10 mouse cellular contexts compared by ENCODE assay signal in the genomic region with DNA sequence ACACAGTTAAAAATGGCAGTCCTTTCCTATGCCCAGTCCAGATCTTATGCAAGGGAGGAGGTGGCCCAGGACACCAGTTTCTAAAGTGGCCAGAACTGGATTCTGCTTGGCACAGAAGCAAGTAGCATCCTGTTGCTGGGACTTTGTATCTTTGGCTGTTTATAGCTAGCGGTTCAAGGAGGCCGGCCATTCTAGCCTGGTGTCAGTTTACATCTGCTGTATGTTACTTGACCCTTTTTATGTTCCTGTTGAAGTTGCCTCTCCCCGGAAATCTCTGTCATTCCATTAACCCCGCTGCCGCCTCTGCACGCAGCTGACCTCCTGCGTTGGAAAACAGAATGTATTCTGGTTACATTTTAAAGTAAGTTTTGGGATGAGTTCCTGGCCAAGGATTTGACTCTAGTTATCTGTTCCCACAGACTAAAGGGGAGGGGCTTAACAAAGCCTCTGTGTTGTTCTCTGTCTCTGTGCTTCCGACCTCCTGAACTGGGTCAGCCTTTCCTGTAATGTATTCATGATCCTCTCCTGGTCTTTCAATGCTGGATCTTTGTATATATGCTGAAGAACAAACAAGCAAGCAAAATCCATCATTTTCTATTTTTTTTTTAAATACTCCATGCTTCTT.
DNase-seq lines count a peak whose midpoint lies in the region; ATAC-seq and TF ChIP-seq lines count a peak whose summit lies in the region.
"Had no signal": no experiment of that assay in that cellular context is flagged by ENCODE, and none has a peak within 500 bp of the region (broad histone marks: within the 10 kb centered on the region; RNA-seq: fewer than 3 reads in every experiment).

No protein-coding gene starts in this region.

- WGBS in hindbrain, embryonic 10.5 days: 37% methylated on average over 8 of the region's 8 CpGs
- 42% methylated on average over 8 of the region's 8 CpGs for WGBS in hindbrain, embryonic 14.5 days
- 14% methylated on average over 8 of the region's 8 CpGs for WGBS in embryonic facial prominence, embryonic 12.5 days
- WGBS in lung, postnatal 0 days: 21% methylated on average over 8 of the region's 8 CpGs
- WGBS in forebrain, embryonic 11.5 days: 52% methylated on average over 8 of the region's 8 CpGs

- H3K27me3 ChIP-seq in hindbrain, embryonic 10.5 days (ENCODE audit: insufficient read depth, poor library complexity, severe bottlenecking): no peaks in the 10 kb centered on the region
- no peaks in the 10 kb centered on the region for H3K27me3 ChIP-seq in hindbrain, embryonic 14.5 days (ENCODE audit: control insufficient read depth, insufficient read depth, low read length)
- no peaks in the 10 kb centered on the region for H3K27me3 ChIP-seq in embryonic facial prominence, embryonic 12.5 days
- no peaks in the 10 kb centered on the region for H3K27me3 ChIP-seq in lung, postnatal 0 days (replicated peaks; ENCODE audit: insufficient read depth, low read length)
- no peaks in the 10 kb centered on the region for H3K27me3 ChIP-seq in forebrain, embryonic 11.5 days (ENCODE audit: control insufficient read depth, insufficient read depth, low read length)
- H3K27me3 ChIP-seq: liver, embryonic 13.5 days had no signal

- H3K36me3 ChIP-seq in hindbrain, embryonic 10.5 days: peaks cover 8% of the 10 kb centered on the region; the same call in 1 of the 2 replicates
- H3K36me3 ChIP-seq in hindbrain, embryonic 14.5 days (replicated peaks; ENCODE audit: control insufficient read depth, insufficient read depth): no peaks in the 10 kb centered on the region; the same call in 1 of the 2 replicates
- no peaks in the 10 kb centered on the region for H3K36me3 ChIP-seq in embryonic facial prominence, embryonic 12.5 days
- H3K36me3 ChIP-seq in lung, postnatal 0 days (ENCODE audit: insufficient read depth, low read length): no peaks in the 10 kb centered on the region
- H3K36me3 ChIP-seq in forebrain, embryonic 11.5 days (ENCODE audit: control insufficient read depth, insufficient read depth, low read length): no peaks in the 10 kb centered on the region
- H3K36me3 ChIP-seq: liver, embryonic 13.5 days had no signal

- peak overlapping the region; percentile 18; the same call in 1 of the 2 replicates for H3K4me3 ChIP-seq in hindbrain, embryonic 10.5 days
- no peak overlapping the region for H3K4me3 ChIP-seq in hindbrain, embryonic 14.5 days (replicated peaks; ENCODE audit: low read length)
- no peak overlapping the region for H3K4me3 ChIP-seq in embryonic facial prominence, embryonic 12.5 days
- H3K4me3 ChIP-seq in lung, postnatal 0 days (ENCODE audit: low read depth, low read length): no peak overlapping the region
- no peak overlapping the region for H3K4me3 ChIP-seq in forebrain, embryonic 11.5 days (ENCODE audit: low read depth, low read length)
- H3K4me3 ChIP-seq: liver, embryonic 13.5 days had no signal

- TF ChIP-seq CTCF in lung, postnatal 0 days (IDR thresholded peaks at IDR 0.05): no peak

- H3K27ac ChIP-seq in hindbrain, embryonic 10.5 days: peak overlapping the region; percentile 72
- no peak overlapping the region for H3K27ac ChIP-seq in hindbrain, embryonic 14.5 days
- no peak overlapping the region for H3K27ac ChIP-seq in embryonic facial prominence, embryonic 12.5 days
- peak overlapping the region; percentile 51; the same call in 1 of the 2 replicates for H3K27ac ChIP-seq in lung, postnatal 0 days (ENCODE audit: low read length)
- no peak overlapping the region for H3K27ac ChIP-seq in forebrain, embryonic 11.5 days (ENCODE audit: low read depth, low read length)
- H3K27ac ChIP-seq: liver, embryonic 13.5 days had no signal

- intact Hi-C loops in heart, postnatal 10 days (cut with DNase I): loop anchor here (2.0 kb wide), 1 partner anchor 31 kb away; no protein-coding TSS in a partner anchor

- no peak for ATAC-seq in hindbrain, embryonic 14.5 days (ENCODE audit: low FRiP score)
- ATAC-seq in embryonic facial prominence, embryonic 12.5 days (ENCODE audit: insufficient number of reproducible peaks, insufficient read depth, low FRiP score, low TSS enrichment): no peak
- peak; percentile 91 for ATAC-seq in lung, postnatal 0 days
- no peak for ATAC-seq in forebrain, embryonic 11.5 days (replicated peaks; ENCODE audit: low FRiP score)
- no peak for ATAC-seq in megakaryocyte progenitor cell, adult 5-6 weeks (replicated peaks; ENCODE audit: poor library complexity)

- peaks cover 7% of the 10 kb centered on the region; the same call in 1 of the 2 replicates for H3K9me3 ChIP-seq in hindbrain, embryonic 10.5 days
- H3K9me3 ChIP-seq in hindbrain, embryonic 14.5 days (ENCODE audit: control insufficient read depth, low read length): peaks cover 6% of the 10 kb centered on the region
- H3K9me3 ChIP-seq in embryonic facial prominence, embryonic 12.5 days: no peaks in the 10 kb centered on the region
- H3K9me3 ChIP-seq in lung, postnatal 0 days (ENCODE audit: low read length): no peaks in the 10 kb centered on the region
- peaks cover 4% of the 10 kb centered on the region; the same call in 1 of the 2 replicates for H3K9me3 ChIP-seq in forebrain, embryonic 11.5 days (ENCODE audit: control insufficient read depth, low read length)

- peaks cover 23% of the 10 kb centered on the region for H3K4me1 ChIP-seq in hindbrain, embryonic 10.5 days (replicated peaks)
- peaks cover 11% of the 10 kb centered on the region; the same call in 1 of the 2 replicates for H3K4me1 ChIP-seq in hindbrain, embryonic 14.5 days (replicated peaks; ENCODE audit: control insufficient read depth, insufficient read depth, low read length)
- H3K4me1 ChIP-seq in embryonic facial prominence, embryonic 12.5 days: 0 out of 2 replicates have a peak, but pooled peaks cover 5% of the 10 kb centered on the region
- H3K4me1 ChIP-seq in lung, postnatal 0 days (ENCODE audit: insufficient read depth, low read depth, low read length): no peaks in the 10 kb centered on the region
- H3K4me1 ChIP-seq in forebrain, embryonic 11.5 days (replicated peaks; ENCODE audit: control insufficient read depth, insufficient read depth, low read length): no peaks in the 10 kb centered on the region
- H3K4me1 ChIP-seq: liver, embryonic 13.5 days had no signal

- no peak for DNase-seq in hindbrain, embryonic 10.5 days (ENCODE audit: low spot score)
- no peak for DNase-seq in hindbrain, embryonic 14.5 days (ENCODE audit: low spot score)
- DNase-seq in heart, postnatal 10 days: peak; percentile 69 to 80
- peak; percentile 76 for DNase-seq in lung, postnatal 0 days (ENCODE audit: low spot score)
- no peak for DNase-seq in right cerebral cortex, postnatal 25 days
- no peak for DNase-seq in forebrain, embryonic 11.5 days (ENCODE audit: low spot score)
- DNase-seq: adrenal gland, adult 8-10 months; liver, embryonic 13.5 days had no signal

- H3K4me2 ChIP-seq in hindbrain, embryonic 14.5 days (replicated peaks): no peak overlapping the region
- peak overlapping the region; percentile 3; the same call in 1 of the 2 replicates for H3K4me2 ChIP-seq in embryonic facial prominence, embryonic 12.5 days (replicated peaks)
- H3K4me2 ChIP-seq in lung, postnatal 0 days (replicated peaks; ENCODE audit: low read depth, low read length): no peak overlapping the region
- H3K4me2 ChIP-seq in forebrain, embryonic 11.5 days (ENCODE audit: low read depth, low read length, severe bottlenecking): no peak overlapping the region
- H3K4me2 ChIP-seq: liver, embryonic 13.5 days had no signal

- TF ChIP-seq EP300 in lung, postnatal 0 days (IDR thresholded peaks at IDR 0.05): peak; percentile 51; the same call in 1 of the 2 replicates

- H3K9ac ChIP-seq in hindbrain, embryonic 14.5 days: no peak overlapping the region
- no peak overlapping the region for H3K9ac ChIP-seq in embryonic facial prominence, embryonic 12.5 days
- no peak overlapping the region for H3K9ac ChIP-seq in lung, postnatal 0 days (replicated peaks; ENCODE audit: low read depth)
- no peak overlapping the region for H3K9ac ChIP-seq in forebrain, embryonic 11.5 days (ENCODE audit: low read length)
- H3K9ac ChIP-seq: liver, embryonic 13.5 days had no signal

Comparison
In these comparisons a context has a peak if more than half of its experiments do, and no peak if none do; other contexts are left out.
1. H3K27ac ChIP-seq: peak in hindbrain, embryonic 10.5 days (single experiment) and lung, postnatal 0 days (single experiment); none in hindbrain, embryonic 14.5 days (single experiment), embryonic facial prominence, embryonic 12.5 days (single experiment) and forebrain, embryonic 11.5 days (single experiment).
2. DNase-seq: peak in heart, postnatal 10 days (2 of 2) and lung, postnatal 0 days (single experiment); none in hindbrain, embryonic 10.5 days (single experiment), hindbrain, embryonic 14.5 days (single experiment), right cerebral cortex, postnatal 25 days (single experiment) and forebrain, embryonic 11.5 days (single experiment).